Mouse (Mus musculus): ENCODE results near the gene Kremen1. TPM values are rescaled to one million over a fixed set of nuclear protein-coding genes. Genes with fewer than 3 reads are reported as not detected.
A peak's percentile ranks its signal among the peaks of the same experiment; 100 is the strongest.

The Kremen1 gene
- polyA plus RNA-seq, 1 experiment, result 27.8 TPM

DNA sequence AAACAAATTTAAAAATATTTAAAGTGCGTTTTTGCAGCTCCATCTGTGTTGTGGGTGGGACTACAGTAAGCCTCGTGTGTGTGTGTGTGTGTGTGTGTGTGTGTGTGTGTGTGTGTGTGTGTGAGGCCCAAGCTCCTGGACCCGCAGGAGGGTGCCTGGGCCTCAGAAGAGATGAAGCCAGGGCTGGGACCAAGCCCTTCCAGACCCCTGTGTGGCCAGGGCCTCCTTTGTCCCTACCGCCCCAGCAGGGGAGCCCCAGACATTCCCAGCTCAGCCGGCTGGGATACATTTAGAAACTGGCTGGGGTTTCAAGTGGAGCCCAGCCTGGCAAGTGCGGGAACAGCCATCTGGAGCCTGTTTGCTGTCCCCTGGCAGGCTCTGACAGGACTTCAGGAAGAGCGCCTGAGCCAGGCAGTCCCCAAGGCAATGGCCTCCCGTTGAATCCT lies 95.9 kb downstream of the Kremen1 start:
- Histone ChIP-seq H3K4me1 (ENCODE audit: control insufficient read depth, insufficient read depth, low read length) (peaks cover 3% of the 10 kb centered on the region), H3K36me3 (ENCODE audit: control insufficient read depth, insufficient read depth, low read length, poor library complexity, severe bottlenecking) (no peaks in the 10 kb centered on the region), H3K27ac (ENCODE audit: insufficient read depth, low read length) (no peak overlapping the region), H3K9me3 (replicated peaks; ENCODE audit: control insufficient read depth, insufficient read depth, low read length, poor library complexity, severe bottlenecking) (no peaks in the 10 kb centered on the region), H3K9ac (ENCODE audit: low read depth, poor library complexity, severe bottlenecking) (peak overlapping the region; percentile 33; the same call in 1 of the 2 replicates), H3K27me3 (ENCODE audit: control insufficient read depth, insufficient read depth, low read length, poor library complexity, severe bottlenecking) (no peaks in the 10 kb centered on the region), H3K4me3 (ENCODE audit: low read depth, low read length) (no peak overlapping the region)
- TF ChIP-seq POLR2A (IDR thresholded peaks at IDR 0.05; ENCODE audit: insufficient read depth, low read length) (no peak), EP300 (IDR thresholded peaks at IDR 0.05; ENCODE audit: insufficient read depth, low read depth, low read length) (no peak), CTCF (IDR thresholded peaks at IDR 0.05; ENCODE audit: low read depth, low read length) (no peak)

GRCm38 (mm10) chr11:5164310-5164709 lies 97.0 kb downstream of the Kremen1 start:
- Histone ChIP-seq H3K27me3 (ENCODE audit: control insufficient read depth, insufficient read depth, low read length, poor library complexity, severe bottlenecking) (no peaks in the 10 kb centered on the region), H3K9me3 (replicated peaks; ENCODE audit: control insufficient read depth, insufficient read depth, low read length, poor library complexity, severe bottlenecking) (no peaks in the 10 kb centered on the region), H3K36me3 (ENCODE audit: control insufficient read depth, insufficient read depth, low read length, poor library complexity, severe bottlenecking) (no peaks in the 10 kb centered on the region), H3K27ac (ENCODE audit: insufficient read depth, low read length) (peak overlapping the region; percentile 15; the same call in 1 of the 2 replicates), H3K4me3 (ENCODE audit: low read depth, low read length) (no peak overlapping the region), H3K4me1 (ENCODE audit: control insufficient read depth, insufficient read depth, low read length) (peaks cover 3% of the 10 kb centered on the region), H3K9ac (ENCODE audit: low read depth, poor library complexity, severe bottlenecking) (no peak overlapping the region)
- TF ChIP-seq CTCF (IDR thresholded peaks at IDR 0.05; ENCODE audit: low read depth, low read length) (no peak), EP300 (IDR thresholded peaks at IDR 0.05; ENCODE audit: insufficient read depth, low read depth, low read length) (no peak), POLR2A (IDR thresholded peaks at IDR 0.05; ENCODE audit: insufficient read depth, low read length) (no peak)

DNA sequence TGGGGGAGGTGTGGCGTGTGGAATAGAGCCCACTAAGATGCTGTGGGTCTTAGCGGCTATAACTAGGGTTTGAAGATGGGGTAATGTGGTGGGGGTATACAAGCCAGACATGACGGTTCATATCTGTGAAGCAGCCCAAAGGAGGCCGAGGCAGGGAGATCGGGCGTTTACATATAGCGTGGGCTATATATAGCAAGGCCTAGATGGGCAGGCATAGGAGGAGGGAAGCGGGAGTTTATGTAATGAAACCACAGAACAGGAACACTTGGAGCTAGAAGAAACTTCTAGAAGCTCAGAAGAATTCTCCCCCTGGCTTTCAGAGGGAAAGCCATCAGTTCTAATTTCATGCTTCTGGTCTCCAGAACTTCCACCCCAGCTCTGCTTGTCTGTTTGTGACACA lies 97.9 kb downstream of the Kremen1 start:
- no peaks in the 10 kb centered on the region for H3K27me3 ChIP-seq (ENCODE audit: control insufficient read depth, insufficient read depth, low read length, poor library complexity, severe bottlenecking)
- H3K9me3 ChIP-seq (replicated peaks; ENCODE audit: control insufficient read depth, insufficient read depth, low read length, poor library complexity, severe bottlenecking), result no peaks in the 10 kb centered on the region
- H3K4me3 ChIP-seq (ENCODE audit: low read depth, low read length), result no peak overlapping the region
- no peaks in the 10 kb centered on the region for H3K36me3 ChIP-seq (ENCODE audit: control insufficient read depth, insufficient read depth, low read length, poor library complexity, severe bottlenecking)
- H3K27ac ChIP-seq (ENCODE audit: insufficient read depth, low read length), result no peak overlapping the region
- TF ChIP-seq POLR2A (IDR thresholded peaks at IDR 0.05; ENCODE audit: insufficient read depth, low read length), result no peak
- TF ChIP-seq EP300 (IDR thresholded peaks at IDR 0.05; ENCODE audit: insufficient read depth, low read depth, low read length), result no peak
- no peak for TF ChIP-seq CTCF (IDR thresholded peaks at IDR 0.05; ENCODE audit: low read depth, low read length)
- peaks cover 3% of the 10 kb centered on the region for H3K4me1 ChIP-seq (ENCODE audit: control insufficient read depth, insufficient read depth, low read length)
- no peak overlapping the region for H3K9ac ChIP-seq (ENCODE audit: low read depth, poor library complexity, severe bottlenecking)

DNA sequence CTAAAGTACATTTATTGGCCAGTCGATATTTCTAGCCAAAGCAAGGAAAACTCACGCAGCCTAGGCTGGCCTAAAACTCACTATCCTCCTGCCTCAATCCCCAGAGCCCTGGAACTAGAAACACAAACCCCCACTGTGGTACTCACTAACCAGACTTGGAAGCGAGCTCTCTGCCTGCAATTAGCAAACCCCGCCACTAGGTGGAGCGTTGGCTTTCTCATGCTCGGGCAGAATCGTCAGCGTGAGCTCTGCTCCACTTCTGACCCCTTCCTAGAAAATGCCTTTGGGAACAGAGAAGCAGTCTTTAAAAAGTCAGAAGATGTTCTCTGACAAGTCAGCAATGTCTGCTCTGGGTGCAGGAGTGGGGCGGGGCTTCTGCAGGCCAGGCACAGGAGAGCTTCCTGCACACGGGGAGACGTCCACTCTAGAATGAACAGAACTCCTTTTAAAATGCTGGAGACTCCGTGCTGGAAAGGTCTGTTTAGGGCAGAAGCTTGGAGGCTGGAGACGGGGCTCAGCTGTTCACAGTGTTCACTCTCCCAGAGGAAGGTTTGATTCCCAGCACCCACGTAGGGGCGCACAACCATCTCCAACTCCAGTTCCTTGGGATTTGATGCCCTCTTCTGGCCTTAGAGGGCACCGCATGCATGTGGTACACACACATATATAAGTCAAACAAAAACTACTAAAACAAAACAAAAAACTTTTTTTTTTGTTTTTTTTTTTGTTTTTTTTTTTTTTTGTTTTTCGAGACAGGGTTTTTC lies 100.5 kb downstream of the Kremen1 start:
- Histone ChIP-seq H3K36me3 (ENCODE audit: control insufficient read depth, insufficient read depth, low read length, poor library complexity, severe bottlenecking) (no peaks in the 10 kb centered on the region), H3K27me3 (ENCODE audit: control insufficient read depth, insufficient read depth, low read length, poor library complexity, severe bottlenecking) (no peaks in the 10 kb centered on the region), H3K4me3 (ENCODE audit: low read depth, low read length) (no peak overlapping the region), H3K9ac (ENCODE audit: low read depth, poor library complexity, severe bottlenecking) (no peak overlapping the region), H3K9me3 (replicated peaks; ENCODE audit: control insufficient read depth, insufficient read depth, low read length, poor library complexity, severe bottlenecking) (no peaks in the 10 kb centered on the region), H3K4me1 (ENCODE audit: control insufficient read depth, insufficient read depth, low read length) (peaks cover 3% of the 10 kb centered on the region), H3K27ac (ENCODE audit: insufficient read depth, low read length) (no peak overlapping the region)
- TF ChIP-seq CTCF (IDR thresholded peaks at IDR 0.05; ENCODE audit: low read depth, low read length) (peak; percentile 76), POLR2A (IDR thresholded peaks at IDR 0.05; ENCODE audit: insufficient read depth, low read length) (no peak), EP300 (IDR thresholded peaks at IDR 0.05; ENCODE audit: insufficient read depth, low read depth, low read length) (no peak)

- no peaks in the 10 kb centered on the region for H3K9me3 ChIP-seq (replicated peaks; ENCODE audit: control insufficient read depth, insufficient read depth, low read length, poor library complexity, severe bottlenecking)
- no peak for TF ChIP-seq EP300 (IDR thresholded peaks at IDR 0.05; ENCODE audit: insufficient read depth, low read depth, low read length)
- TF ChIP-seq CTCF (IDR thresholded peaks at IDR 0.05; ENCODE audit: low read depth, low read length), result no peak
- no peak for TF ChIP-seq POLR2A (IDR thresholded peaks at IDR 0.05; ENCODE audit: insufficient read depth, low read length)
- no peak overlapping the region for H3K9ac ChIP-seq (ENCODE audit: low read depth, poor library complexity, severe bottlenecking)
- no peaks in the 10 kb centered on the region for H3K27me3 ChIP-seq (ENCODE audit: control insufficient read depth, insufficient read depth, low read length, poor library complexity, severe bottlenecking)
- H3K4me1 ChIP-seq (ENCODE audit: control insufficient read depth, insufficient read depth, low read length), result no peaks in the 10 kb centered on the region
- H3K36me3 ChIP-seq (ENCODE audit: control insufficient read depth, insufficient read depth, low read length, poor library complexity, severe bottlenecking), result no peaks in the 10 kb centered on the region
- no peak overlapping the region for H3K4me3 ChIP-seq (ENCODE audit: low read depth, low read length)
- no peak overlapping the region for H3K27ac ChIP-seq (ENCODE audit: insufficient read depth, low read length)
Measured at GRCm38 (mm10) chr11:5158056-5158455, 103.3 kb downstream of the Kremen1 start.

Data from ES-Bruce4 (cell line).